Mouse (Mus musculus) gastrocnemius, postnatal 25 days (tissue): ENCODE measurements at regions not wholly inside any gene's neighbourhood (a gene's known extent, or its start where the extent isn't known, plus 50 kb on each side); places are given as distances from the start of the nearest gene placed in this dataset.

Experiments
- DNase-seq: peaks from one replicate; pipeline ENCODE4 v3.0.0; 2022

GRCm38 (mm10) chr1:137446497-137446896 is 486.2 kb upstream of the Nr5a2 start:
- DNase-seq: no peak

GRCm38 (mm10) chr1:137428110-137428509 is 467.9 kb upstream of the Nr5a2 start:
- no peak for DNase-seq

GRCm38 (mm10) chr1:137418388-137418787 is 458.1 kb upstream of the Nr5a2 start:
- no peak for DNase-seq

GRCm38 (mm10) chr1:137396736-137397135 is 436.5 kb upstream of the Nr5a2 start:
- no peak for DNase-seq

GRCm38 (mm10) chr1:137387509-137387908 is 427.3 kb upstream of the Nr5a2 start:
- DNase-seq: no peak

GRCm38 (mm10) chr1:137378072-137378985 is 418.1 kb upstream of the Nr5a2 start:
- no peak for DNase-seq

- DNase-seq: no peak
These were observed 416.4 kb upstream of the Nr5a2 start for GRCm38 (mm10) chr1:137376685-137377084.

GRCm38 (mm10) chr1:137374641-137375040 is 414.4 kb upstream of the Nr5a2 start:
- DNase-seq: no peak

- no peak for DNase-seq
These were observed 413.5 kb upstream of the Nr5a2 start for GRCm38 (mm10) chr1:137373509-137374420.

GRCm38 (mm10) chr1:137372236-137372635 is 412.0 kb upstream of the Nr5a2 start:
- DNase-seq: no peak

GRCm38 (mm10) chr1:137364396-137364795 is 404.1 kb upstream of the Nr5a2 start:
- no peak for DNase-seq

GRCm38 (mm10) chr1:137363969-137364368 is 403.7 kb upstream of the Nr5a2 start:
- no peak for DNase-seq

- no peak for DNase-seq
These were observed 403.3 kb upstream of the Nr5a2 start for GRCm38 (mm10) chr1:137363561-137363960.

- DNase-seq: no peak
These were observed 400.7 kb upstream of the Nr5a2 start for GRCm38 (mm10) chr1:137360688-137361570.

- no peak for DNase-seq
These were observed 395.8 kb upstream of the Nr5a2 start for GRCm38 (mm10) chr1:137355941-137356512.

- no peak for DNase-seq
These were observed 392.3 kb upstream of the Nr5a2 start for GRCm38 (mm10) chr1:137352390-137353027.

- no peak for DNase-seq
These were observed 373.9 kb upstream of the Nr5a2 start for GRCm38 (mm10) chr1:137334137-137334536.

GRCm38 (mm10) chr1:137332108-137332769 is 372.0 kb upstream of the Nr5a2 start:
- DNase-seq: no peak

- no peak for DNase-seq
These were observed 371.5 kb upstream of the Nr5a2 start for GRCm38 (mm10) chr1:137331746-137332107.

GRCm38 (mm10) chr1:137330634-137331033 is 370.4 kb upstream of the Nr5a2 start:
- no peak for DNase-seq
